Mouse (Mus musculus) heart, postnatal 36 days (tissue): Measurements from ENCODE around the gene Hsd3b1. TPM values are rescaled to one million over a fixed set of nuclear protein-coding genes. Genes with fewer than 3 reads are reported as not detected.
"Not testable (repeated sequence)": the region's sequence is repeated elsewhere in the genome, so short reads cannot be mapped to it uniquely, and the experiment has no call there.

Experiments used
- DNase-seq, 2 experiments: peaks; one replicate each; pipeline ENCODE4 v3.0.0; 2021 to 2022
- intact Hi-C: fragments of 180-260 bp; cut with DNase I; formaldehyde crosslinking; loops from one replicate; pipeline ENCODE4 v1.15.1; 2025
- total RNA-seq, 2 experiments: library from RNA; stranded (reverse); gene quantifications; 2 replicates each; pipeline ENCODE4 v1.2.3; 2021

Gene Hsd3b1
- not detected for total RNA-seq

GRCm38 (mm10) chr3:98859576-98859975, at the start of gene Hsd3b1:
Gene Hsd3b1 (minus strand): TSS chr3:98859794.
- no peak for DNase-seq
- intact Hi-C loops, result no loop called here

- no peak for DNase-seq
- intact Hi-C loops, result loop anchor here (2.0 to 5.0 kb wide), 2 partner anchors 77 to 1040 kb away; no protein-coding TSS in a partner anchor
Observed at GRCm38 (mm10) chr3:98897606-98898005, 38.0 kb upstream of the Hsd3b1 start.

GRCm38 (mm10) chr3:98895071-98895601, 35.5 kb upstream of the Hsd3b1 start:
- intact Hi-C loops, result loop anchor here (5.0 kb wide), 1 partner anchor 1042 kb away; no protein-coding TSS in a partner anchor
- DNase-seq, result no peak

GRCm38 (mm10) chr3:98893057-98893772, 33.6 kb upstream of the Hsd3b1 start, which contains the start of gene Hao2:
Gene Hao2 (minus strand): TSS chr3:98893239.
- intact Hi-C loops, result no loop called here
- no peak for DNase-seq

- intact Hi-C loops, result no loop called here
- no peak for DNase-seq
Observed at GRCm38 (mm10) chr3:98890430-98890829, 30.8 kb upstream of the Hsd3b1 start.

GRCm38 (mm10) chr3:98888206-98888605, 28.6 kb upstream of the Hsd3b1 start:
- intact Hi-C loops, result no loop called here

GRCm38 (mm10) chr3:98880831-98881230, 21.2 kb upstream of the Hsd3b1 start:
- intact Hi-C loops, result no loop called here
- no peak for DNase-seq

More at GRCm38 (mm10) chr3:98888206-98888605, 28.6 kb upstream of the Hsd3b1 start:
- no peak for DNase-seq

GRCm38 (mm10) chr3:98880216-98880615, 20.6 kb upstream of the Hsd3b1 start:
- DNase-seq, result no peak
- intact Hi-C loops, result no loop called here

- DNase-seq, result no peak
- intact Hi-C loops, result no loop called here
Observed at GRCm38 (mm10) chr3:98868219-98868618, 8.6 kb upstream of the Hsd3b1 start.

- no peak for DNase-seq
- intact Hi-C loops, result no loop called here
Observed at GRCm38 (mm10) chr3:98862800-98863199, 3.2 kb upstream of the Hsd3b1 start.

- intact Hi-C loops, result no loop called here
- no peak for DNase-seq
Observed at GRCm38 (mm10) chr3:98858051-98858450, 1.5 kb downstream of the Hsd3b1 start.

- intact Hi-C loops, result no loop called here
Observed at GRCm38 (mm10) chr3:98856892-98857291, 2.7 kb downstream of the Hsd3b1 start.

GRCm38 (mm10) chr3:98855160-98855559, 4.4 kb downstream of the Hsd3b1 start:
- intact Hi-C loops, result no loop called here
- DNase-seq, result no peak

More at GRCm38 (mm10) chr3:98856892-98857291, 2.7 kb downstream of the Hsd3b1 start:
- DNase-seq, result no peak

GRCm38 (mm10) chr3:98853685-98854084, 5.9 kb downstream of the Hsd3b1 start:
- DNase-seq, result no peak
- intact Hi-C loops, result no loop called here

- DNase-seq, result no peak
- intact Hi-C loops, result no loop called here
Observed at GRCm38 (mm10) chr3:98853051-98853450, 6.5 kb downstream of the Hsd3b1 start.

- intact Hi-C loops, result no loop called here
- DNase-seq, result no peak
Observed at GRCm38 (mm10) chr3:98852631-98853030, 7.0 kb downstream of the Hsd3b1 start.

GRCm38 (mm10) chr3:98851853-98852252, 7.7 kb downstream of the Hsd3b1 start:
- no peak for DNase-seq
- intact Hi-C loops, result no loop called here

- intact Hi-C loops, result no loop called here
Observed at GRCm38 (mm10) chr3:98850262-98850661, 9.3 kb downstream of the Hsd3b1 start.

GRCm38 (mm10) chr3:98848898-98849297, 10.7 kb downstream of the Hsd3b1 start:
- DNase-seq, result no peak
- intact Hi-C loops, result no loop called here

More at GRCm38 (mm10) chr3:98850262-98850661, 9.3 kb downstream of the Hsd3b1 start:
- DNase-seq, result no peak

GRCm38 (mm10) chr3:98814101-98814670, 45.4 kb downstream of the Hsd3b1 start, which contains the start of gene Hsd3b6:
Gene Hsd3b6 (minus strand): TSS chr3:98814443.
- DNase-seq, result no peak
- intact Hi-C loops, result no loop called here

GRCm38 (mm10) chr3:98812653-98813052, 46.9 kb downstream of the Hsd3b1 start:
- DNase-seq, intact Hi-C loops: not testable (repeated sequence)

GRCm38 (mm10) chr3:98805032-98805431, 54.6 kb downstream of the Hsd3b1 start:
- DNase-seq, intact Hi-C loops: not testable (repeated sequence)
